Comparison of ENCODE assay signal across 11 mouse cellular contexts in genomic region chr4:152106746-152107145, GRCm38 (mm10). TPM values are rescaled to one million over a fixed set of nuclear protein-coding genes. Genes with fewer than 3 reads are reported as not detected.
A peak's percentile ranks its signal among the peaks of the same experiment; 100 is the strongest.
DNase-seq lines count a peak whose midpoint lies in the region; ATAC-seq lines count a peak whose summit lies in the region.
"Had no signal": no experiment of that assay in that cellular context is flagged by ENCODE, and none has a peak within 500 bp of the region (broad histone marks: within the 10 kb centered on the region; RNA-seq: fewer than 3 reads in every experiment).

No protein-coding gene starts in this region.

- H3K4me3 ChIP-seq in heart, embryonic 10.5 days, result peak overlapping the region; percentile 59; the same call in 1 of the 2 replicates
- H3K4me3 ChIP-seq in limb, embryonic 13.5 days, result no peak overlapping the region

- peaks cover 45% of the 10 kb centered on the region for H3K27me3 ChIP-seq in heart, embryonic 10.5 days (ENCODE audit: insufficient read depth, poor library complexity, severe bottlenecking)
- peaks cover 6% of the 10 kb centered on the region; the same call in 1 of the 2 replicates for H3K27me3 ChIP-seq in limb, embryonic 13.5 days

- peak overlapping the region; percentile 73; the same call in 1 of the 2 replicates for H3K4me2 ChIP-seq in limb, embryonic 13.5 days (replicated peaks)

- intact Hi-C loops in heart, postnatal 25 days (cut with DNase I), result no loop called here

- no peaks in the 10 kb centered on the region for H3K9me3 ChIP-seq in heart, embryonic 10.5 days
- H3K9me3 ChIP-seq in limb, embryonic 13.5 days, result no peaks in the 10 kb centered on the region
- H3K9me3 ChIP-seq: embryonic facial prominence, embryonic 12.5 days had no signal

- ATAC-seq in limb, embryonic 13.5 days (ENCODE audit: low FRiP score, low read depth), result no peak

- H3K27ac ChIP-seq in heart, embryonic 10.5 days, result no peak overlapping the region
- H3K27ac ChIP-seq in limb, embryonic 13.5 days, result no peak overlapping the region
- H3K27ac ChIP-seq: embryonic facial prominence, embryonic 12.5 days had no signal

- 49% methylated on average over 9 of the region's 9 CpGs for WGBS in heart, embryonic 10.5 days
- 56% methylated on average over 9 of the region's 9 CpGs for WGBS in limb, embryonic 13.5 days

- peaks cover 85% of the 10 kb centered on the region for H3K36me3 ChIP-seq in heart, embryonic 10.5 days
- peaks cover 87% of the 10 kb centered on the region for H3K36me3 ChIP-seq in limb, embryonic 13.5 days

- H3K9ac ChIP-seq in limb, embryonic 13.5 days, result no peak overlapping the region
- H3K9ac ChIP-seq: embryonic facial prominence, embryonic 12.5 days had no signal

- DNase-seq in heart, embryonic 10.5 days (ENCODE audit: low spot score), result no peak
- DNase-seq in heart, postnatal 25 days (ENCODE audit: low spot score), result no peak
- DNase-seq in thymus, postnatal 4 days, result peak; percentile 31
- DNase-seq in thymus, postnatal 25 days, result no peak
- no peak for DNase-seq in frontal cortex, postnatal 25 days (ENCODE audit: low spot score in 2 of 2)
- no peak for DNase-seq in right cerebral cortex, postnatal 4 days
- DNase-seq in cerebellum, adult 8-10 months, result no peak

- peaks cover 31% of the 10 kb centered on the region for H3K4me1 ChIP-seq in heart, embryonic 10.5 days
- H3K4me1 ChIP-seq in limb, embryonic 13.5 days, result peaks cover 20% of the 10 kb centered on the region

RNA-seq across cellular contexts. Expression of gene Tnfrsf25, which starts 9.0 kb away (rescaled TPM):
- 0.90 and 1.3 TPM in 2 replicates for polyA plus RNA-seq in heart, embryonic 10.5 days (2016; fragmentation: Nextera tagmentation; extraction: Ambion mirVana)
- 1 to 10 TPM; 2.9 to 3.0 TPM for total RNA-seq in heart, postnatal 25 days (2021)
- 0.86 and 1.9 TPM in 2 replicates for polyA plus RNA-seq in limb, embryonic 13.5 days (2015; fragmentation: Nextera tagmentation; extraction: Ambion mirVana)

RNA-seq across cellular contexts. Expression of gene Plekhg5, which starts 34.4 kb away (rescaled TPM):
- polyA plus RNA-seq in heart, embryonic 10.5 days (2016; fragmentation: Nextera tagmentation; extraction: Ambion mirVana), result 10.1 and 10.2 TPM in 2 replicates
- 10 to 100 TPM; 18.7 to 18.9 TPM for total RNA-seq in heart, postnatal 25 days (2021)
- 17.3 TPM in 2 replicates for polyA plus RNA-seq in limb, embryonic 13.5 days (2015; fragmentation: Nextera tagmentation; extraction: Ambion mirVana)

RNA-seq across cellular contexts. Expression of gene Espn, which starts 45.4 kb away (rescaled TPM):
- polyA plus RNA-seq in heart, embryonic 10.5 days (2016; fragmentation: Nextera tagmentation; extraction: Ambion mirVana), result 1.4 and 4.0 TPM in 2 replicates
- 1 to 10 TPM; 1.7 to 2.2 TPM for total RNA-seq in heart, postnatal 25 days (2021)
- 0.88 and 1.5 TPM in 2 replicates for polyA plus RNA-seq in limb, embryonic 13.5 days (2015; fragmentation: Nextera tagmentation; extraction: Ambion mirVana)

RNA-seq across cellular contexts. Expression of gene Hes2, which starts 51.9 kb away (rescaled TPM):
- not detected in 2 replicates for polyA plus RNA-seq in heart, embryonic 10.5 days (2016; fragmentation: Nextera tagmentation; extraction: Ambion mirVana)
- not detected for total RNA-seq in heart, postnatal 25 days (2021)
- not detected in 2 replicates for polyA plus RNA-seq in limb, embryonic 13.5 days (2015; fragmentation: Nextera tagmentation; extraction: Ambion mirVana)
- total RNA-seq: layer of hippocampus, adult 18-20 months; megakaryocyte progenitor cell, adult 5-6 weeks had no signal
- polyA plus RNA-seq: embryonic facial prominence, embryonic 12.5 days had no signal
